Mouse (Mus musculus) right cerebral cortex, postnatal 14 days (tissue): ENCODE results near the gene Tmem198b.

ENCODE experiments used
- DNase-seq: peaks from one replicate; pipeline ENCODE4 v3.0.0; 2022

The Tmem198b gene

DNA sequence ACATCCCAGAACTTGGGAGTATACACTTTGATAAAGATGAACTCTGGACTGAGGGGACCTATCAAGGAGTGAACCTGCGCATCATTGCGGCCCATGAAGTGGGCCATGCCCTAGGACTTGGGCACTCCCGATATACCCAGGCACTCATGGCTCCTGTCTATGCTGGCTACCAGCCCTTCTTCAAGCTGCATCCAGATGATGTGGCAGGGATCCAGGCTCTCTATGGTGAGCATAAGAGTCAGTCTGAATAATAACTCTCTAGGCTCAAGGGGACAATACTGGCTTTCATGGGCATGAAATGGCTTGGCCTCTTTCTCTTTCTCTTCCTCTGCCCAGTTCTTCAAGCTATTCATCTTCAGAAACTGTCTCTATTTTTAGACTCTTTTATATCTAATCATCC lies 8.6 kb downstream of the Tmem198b start:
- no peak for DNase-seq

DNA sequence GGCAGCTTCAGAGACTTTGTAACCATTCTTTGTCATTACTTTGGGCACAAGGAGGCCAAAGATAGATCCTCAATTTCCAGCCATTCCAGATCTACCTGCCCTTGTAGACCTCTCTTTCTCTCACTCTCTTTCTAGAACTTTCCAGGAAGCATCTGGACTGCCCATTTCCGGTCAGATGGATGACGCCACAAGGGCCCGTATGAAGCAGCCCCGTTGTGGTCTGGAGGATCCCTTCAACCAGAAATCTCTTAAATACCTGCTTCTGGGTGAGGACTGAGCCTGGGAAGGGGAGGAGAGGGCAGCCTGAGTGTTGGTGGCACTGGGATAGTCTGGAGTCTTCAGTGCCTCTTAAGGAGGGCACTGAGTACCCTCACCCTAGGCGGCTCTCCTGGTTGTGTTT lies 9.8 kb downstream of the Tmem198b start:
- DNase-seq: no peak

DNA sequence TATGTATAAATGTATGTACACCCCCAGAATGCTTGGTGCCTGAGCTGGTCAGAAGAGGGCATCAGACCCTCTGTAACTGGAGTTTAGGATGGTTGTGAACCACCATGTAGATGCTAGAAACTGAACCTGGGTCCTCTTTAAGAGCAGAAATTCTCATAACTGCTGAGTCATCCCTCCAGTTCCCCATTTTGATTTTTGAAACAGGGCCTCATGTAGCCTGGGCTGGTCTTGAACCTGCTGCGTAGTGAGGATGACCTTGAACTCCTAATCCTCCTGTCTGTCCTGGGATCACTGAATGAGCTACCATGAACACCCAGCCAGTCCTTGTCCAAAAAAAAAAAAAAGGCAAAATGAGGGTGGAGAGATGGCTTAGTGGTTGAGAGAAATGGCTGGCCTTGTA lies 10.9 kb downstream of the Tmem198b start:
- no peak for DNase-seq

DNA sequence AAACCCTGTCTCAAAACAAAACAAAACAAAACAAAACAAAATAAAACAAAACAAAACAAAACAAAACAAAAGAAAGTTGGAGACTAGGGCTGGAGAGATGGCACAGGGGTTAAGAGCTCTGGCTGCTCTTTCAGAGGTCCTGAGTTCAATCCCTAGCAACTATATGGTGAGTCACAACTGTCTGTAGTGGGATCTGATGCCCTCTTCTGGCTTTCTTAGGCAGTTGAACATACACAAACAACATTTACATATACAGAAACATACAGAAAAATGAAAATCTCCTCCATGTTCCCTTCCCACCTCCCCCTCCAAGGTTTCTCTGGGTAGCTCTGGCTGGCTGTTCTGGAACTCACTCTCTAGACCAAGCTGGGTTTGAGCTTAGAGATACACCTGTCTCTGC lies 12.1 kb downstream of the Tmem198b start:
- no peak for DNase-seq

DNA sequence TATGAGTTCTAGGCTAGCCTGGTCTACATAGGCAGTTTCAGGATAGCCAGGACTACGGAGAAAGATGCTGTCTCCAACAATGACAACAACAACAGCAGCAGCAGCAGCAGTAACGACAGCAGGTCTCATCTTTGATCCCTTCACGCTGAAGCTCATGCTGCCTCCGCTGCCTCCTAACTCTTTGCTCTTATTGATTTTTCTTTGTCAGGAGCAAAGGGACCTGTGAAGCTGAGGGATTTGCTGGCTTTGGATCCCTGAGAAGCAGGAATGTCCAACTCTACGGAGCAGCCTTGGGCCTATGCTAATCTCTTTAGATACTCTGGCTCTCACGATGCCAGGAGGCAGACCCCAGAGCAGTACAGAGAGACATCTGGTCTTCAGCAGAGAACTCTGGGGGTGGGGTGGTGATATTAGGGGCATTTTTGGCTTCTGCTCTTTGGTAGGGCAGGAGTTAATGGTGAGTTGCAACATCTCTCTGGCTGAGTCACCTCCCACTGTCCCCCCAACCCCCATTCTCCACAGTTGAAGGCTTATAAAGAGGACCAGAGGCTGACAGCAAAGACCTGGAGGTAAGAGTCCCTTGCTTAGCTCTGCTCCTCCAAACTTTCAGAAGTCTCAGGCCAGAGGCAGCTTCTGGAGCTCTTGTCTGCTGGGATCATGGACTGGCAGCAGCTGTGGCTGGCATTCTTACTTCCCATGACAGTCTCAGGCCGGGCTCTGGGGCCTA lies 13.6 kb downstream of the Tmem198b start, which contains the start of gene Mmp19:
Mmp19 (plus strand) TSS at position 513 of the 727 bp plus-strand sequence.
- no peak for DNase-seq

DNA sequence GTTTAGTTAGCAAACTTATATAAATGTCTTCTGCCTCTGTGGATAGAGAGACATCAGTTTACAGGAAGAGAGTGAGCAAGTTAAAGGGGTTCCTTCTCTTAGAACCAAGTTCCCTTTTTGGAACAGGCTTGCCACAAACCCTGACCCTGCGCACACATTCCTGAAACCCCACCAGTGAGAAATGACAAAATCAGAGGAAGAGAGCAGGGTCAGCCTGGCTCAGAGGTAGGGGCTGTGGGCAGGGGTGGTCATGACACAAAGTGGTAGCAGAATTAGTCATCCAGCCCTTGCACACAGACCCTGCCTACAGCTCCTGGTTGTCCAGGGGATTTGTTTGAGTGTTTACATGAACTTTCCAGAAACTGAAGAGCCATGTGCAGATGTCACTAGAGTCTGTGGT lies 24.0 kb downstream of the Tmem198b start:
- DNase-seq: no peak

DNA sequence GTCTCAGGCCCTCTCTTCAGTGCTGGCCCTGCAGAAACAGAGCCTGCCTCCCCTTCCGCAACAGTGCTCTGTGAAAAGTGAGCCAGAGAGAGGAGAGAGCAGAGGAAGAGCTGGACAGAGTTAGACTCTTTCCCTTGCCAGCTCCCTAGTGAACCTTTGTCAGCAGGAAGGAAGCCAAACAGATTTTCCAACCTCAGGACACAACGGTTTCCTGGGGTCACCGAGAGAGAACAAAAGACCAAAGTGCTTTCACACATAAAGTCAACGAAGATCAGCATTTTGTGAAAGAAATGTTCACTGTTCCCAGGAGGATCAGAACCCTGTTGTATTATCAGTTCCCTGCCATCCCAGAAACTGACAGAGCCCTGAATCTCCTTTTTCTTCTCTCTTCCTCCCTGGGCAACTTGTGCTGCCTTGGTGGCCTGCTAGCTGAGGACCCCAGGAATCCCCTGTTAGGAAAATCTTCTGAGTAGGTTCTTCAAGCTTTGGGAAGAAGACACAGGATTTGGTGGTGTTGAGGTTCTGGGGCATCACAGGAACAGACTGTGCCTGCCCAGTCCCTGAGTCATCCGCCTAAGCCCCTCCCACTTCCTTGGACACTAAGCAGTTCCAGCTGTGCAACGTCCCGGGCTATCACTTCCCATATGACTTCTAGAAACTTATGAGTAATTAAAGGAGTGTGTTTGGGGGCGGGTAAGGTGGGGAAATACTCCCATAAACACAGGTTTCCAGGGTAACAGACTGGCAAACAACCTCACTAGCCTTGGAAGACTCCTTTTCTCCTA lies 25.0 kb downstream of the Tmem198b start:
- DNase-seq: no peak

DNA sequence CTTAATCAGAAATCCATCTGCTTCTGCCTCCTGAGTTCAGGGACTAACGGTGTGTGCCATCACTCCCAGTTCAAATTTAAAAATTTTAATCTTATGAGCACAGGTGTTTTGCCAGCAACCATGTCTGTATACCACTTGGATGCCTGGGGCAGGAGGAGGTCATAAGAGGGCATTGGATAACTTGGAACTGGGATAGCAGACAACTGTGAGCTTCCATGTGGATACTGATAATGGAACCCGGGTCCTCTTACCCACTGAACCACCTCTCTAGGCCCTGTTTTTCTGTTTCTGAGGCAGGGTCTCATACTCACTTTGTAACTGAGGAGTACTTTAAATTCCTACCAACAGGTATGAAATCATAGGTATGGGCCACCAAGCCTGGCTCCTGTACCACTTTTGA lies 25.7 kb downstream of the Tmem198b start:
- DNase-seq: no peak

DNA sequence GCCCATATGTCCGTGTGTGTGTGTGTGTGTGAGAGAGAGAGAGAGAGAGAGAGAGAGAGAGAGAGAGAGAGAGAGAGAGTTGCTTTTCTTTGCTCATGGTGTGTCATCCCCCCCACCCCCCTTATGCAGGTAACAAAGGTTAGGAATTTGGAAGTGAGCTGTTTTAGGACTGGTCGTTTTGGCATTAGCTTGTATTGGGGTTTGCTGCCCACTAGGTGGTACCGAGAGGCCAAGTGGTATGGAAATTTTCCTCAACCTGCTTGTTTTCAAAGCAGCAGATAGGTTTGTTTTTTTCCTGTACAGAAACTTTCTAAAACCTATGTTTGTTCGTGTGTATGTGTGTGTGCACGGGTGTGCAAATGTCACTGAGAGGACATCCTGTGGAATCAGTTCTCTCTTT lies 30.5 kb downstream of the Tmem198b start:
- no peak for DNase-seq

DNA sequence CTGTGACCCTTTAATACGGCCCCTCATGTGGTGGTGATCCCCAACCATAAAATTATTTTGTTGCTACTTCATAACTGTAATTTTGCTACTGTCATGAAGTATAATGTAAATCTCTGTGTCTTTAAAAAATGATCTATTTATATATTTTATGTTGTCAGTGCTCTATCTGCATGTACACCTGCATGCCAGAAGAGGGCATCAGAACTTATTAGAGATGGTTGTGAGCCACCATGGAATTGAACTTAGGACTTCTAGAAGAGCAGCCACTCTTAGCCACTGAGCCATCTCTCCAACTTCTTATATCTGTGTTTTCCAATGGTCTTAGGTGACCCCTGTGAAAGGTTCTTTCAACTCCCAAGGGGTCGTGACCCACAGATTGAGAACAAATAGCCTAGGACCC lies 31.3 kb downstream of the Tmem198b start:
- no peak for DNase-seq
